1 mouse cellular context compared by ENCODE assay signal in the genomic region with DNA sequence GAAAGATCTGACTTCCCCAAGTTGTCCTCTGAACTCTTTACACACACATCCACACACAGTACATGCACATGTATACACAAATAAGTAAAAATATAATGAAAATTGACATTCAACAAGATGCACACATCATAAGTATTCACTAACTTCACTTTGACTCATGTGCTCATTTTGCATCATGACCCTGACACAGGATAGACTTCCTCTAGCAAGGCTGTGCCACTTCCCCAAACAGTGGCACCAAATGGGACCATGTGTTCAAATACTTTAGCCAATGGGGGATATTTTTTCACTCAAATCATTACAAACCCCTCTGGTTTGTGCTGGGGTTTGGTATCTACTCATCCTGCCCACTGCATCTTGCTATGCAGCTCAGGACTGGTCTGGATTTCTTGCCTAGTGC. TPM values are rescaled to one million over a fixed set of nuclear protein-coding genes. Genes with fewer than 3 reads are reported as not detected.
"Had no signal": no experiment of that assay in that cellular context is flagged by ENCODE, and none has a peak within 500 bp of the region (broad histone marks: within the 10 kb centered on the region; RNA-seq: fewer than 3 reads in every experiment).

No protein-coding gene starts in this region.

RNA-seq across cellular contexts. Expression of a gene that starts 16.5 kb away (rescaled TPM):
- total RNA-seq: neutrophil, adult 5-6 weeks had no signal
